Mouse (Mus musculus) G1E (cell line): ENCODE measurements around the gene Fbrs.

Source experiments
- CTCF ChIP-seq: IDR thresholded peaks from 2 replicates; pipeline ENCODE4 v1.5.1; 2012; ENCODE audit warnings: low read depth, low read length, inconsistent platforms, mixed read lengths
- GATA1 ChIP-seq: IDR thresholded peaks from 2 replicates; pipeline ENCODE4 v1.6.1; 2012; ENCODE audit warnings: borderline replicate concordance, low read length, inconsistent platforms, mixed read lengths
- GATA2 ChIP-seq: IDR thresholded peaks from 2 replicates; pipeline ENCODE4 v1.6.1; 2012; ENCODE audit warnings: low read depth, low read length, inconsistent platforms, borderline replicate concordance
- POLR2AphosphoS5 ChIP-seq: IDR thresholded peaks from 2 replicates; pipeline ENCODE4 v1.6.1; 2012; ENCODE audit warnings: low read depth, low read length, inconsistent platforms; ENCODE audit not compliant: insufficient replicate concordance
- TAL1 ChIP-seq: conservative IDR thresholded peaks from 2 replicates; pipeline ENCODE4 v1.6.1; 2012; ENCODE audit warnings: low read depth, low read length, inconsistent platforms, mixed read lengths

- TF ChIP-seq CTCF (no peak), GATA1 (no peak), GATA2 (no peak), POLR2AphosphoS5 (no peak; the same call in 1 of the 2 replicates), TAL1 (no peak)
Measured at GRCm38 (mm10) chr7:127512231-127513015, 33.4 kb downstream of the Fbrs start.
